Mouse (Mus musculus): ENCODE measurements at regions not wholly inside any gene's neighbourhood (a gene's known extent, or its start where the extent isn't known, plus 50 kb on each side); places are given as distances from the start of the nearest gene placed in this dataset.
A peak's percentile ranks its signal among the peaks of the same experiment; 100 is the strongest.

DNA sequence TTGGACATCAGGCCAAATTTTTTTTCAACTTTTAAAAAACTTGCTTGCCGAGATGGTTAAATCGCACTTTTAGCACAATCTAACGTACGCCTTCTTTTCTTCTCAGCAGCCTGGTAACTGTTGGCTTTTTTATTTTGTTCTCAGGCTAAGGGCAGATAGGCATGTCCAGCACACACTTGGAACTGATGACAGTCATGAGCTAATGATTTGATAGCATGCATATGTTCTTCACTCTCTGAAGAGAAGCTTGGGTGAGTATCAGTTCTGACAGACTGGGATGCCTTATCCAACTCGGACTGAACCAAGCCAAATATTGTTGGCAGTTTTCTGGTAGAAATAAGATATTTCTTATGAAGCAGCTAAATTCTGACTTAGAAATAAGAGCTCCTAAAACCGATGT, 145.9 kb downstream of the Ndfip2 start:
- no peak for DNase-seq

DNA sequence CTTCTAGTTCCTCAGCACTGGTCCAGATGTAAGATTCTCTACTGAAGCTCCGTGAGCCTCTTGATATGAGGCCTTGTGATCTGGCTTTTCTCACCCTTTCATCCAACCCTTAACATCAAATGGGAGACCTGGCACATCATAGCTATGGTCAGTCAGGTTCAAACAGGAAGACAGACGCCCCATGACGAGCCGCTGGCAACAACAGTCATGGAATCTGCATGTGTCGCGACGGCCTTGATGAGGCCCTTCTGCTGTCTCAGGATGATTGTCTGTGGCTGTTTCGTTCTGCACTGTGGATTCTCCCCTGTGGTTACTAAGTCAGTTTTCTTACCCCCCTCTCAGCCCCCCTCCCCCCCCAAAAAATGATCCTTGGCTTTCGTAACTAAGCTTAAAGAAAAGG, 144.9 kb downstream of the Ndfip2 start:
- DNase-seq = no peak

- no peak for DNase-seq
Observed at GRCm38 (mm10) chr14:105402556-105402955, 144.2 kb downstream of the Ndfip2 start.

GRCm38 (mm10) chr14:105397467-105397866, 139.1 kb downstream of the Ndfip2 start:
- peak; percentile 64 for DNase-seq

DNA sequence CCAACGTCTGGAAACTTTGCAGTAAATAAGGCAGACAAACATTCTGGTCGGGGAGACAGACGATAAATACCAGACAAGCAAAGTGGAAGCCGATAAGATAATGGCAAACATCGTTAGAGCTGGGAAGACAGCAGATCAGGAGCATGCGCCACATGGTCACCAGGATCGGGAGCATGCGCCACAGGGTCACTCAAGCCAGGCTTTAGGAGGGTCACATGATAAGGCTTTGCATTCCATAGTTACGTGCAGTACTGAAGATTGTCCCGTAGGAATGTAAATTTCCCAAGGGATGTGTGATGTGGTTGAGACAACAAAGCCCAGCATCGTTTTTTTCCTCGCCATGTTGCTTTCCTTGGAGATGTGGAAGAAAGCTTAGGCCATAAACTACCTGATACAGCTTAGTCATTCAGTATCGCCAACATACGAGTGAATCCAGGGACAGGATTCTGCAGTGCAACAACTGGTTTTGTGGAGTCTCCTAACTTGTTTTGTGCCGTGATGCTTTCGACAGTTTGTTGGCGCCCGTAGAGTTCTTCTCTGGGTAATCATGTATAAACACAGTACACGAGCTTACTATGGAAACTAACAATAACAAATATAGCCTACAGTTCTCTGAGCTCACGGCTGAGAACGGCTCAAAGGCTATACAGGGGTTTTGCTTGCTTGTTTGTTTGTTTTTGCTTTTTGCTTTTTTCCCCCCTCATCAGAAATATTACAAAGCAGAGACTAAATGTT, 133.9 kb downstream of the Ndfip2 start:
- DNase-seq = no peak

- DNase-seq = no peak
Observed at GRCm38 (mm10) chr14:105391430-105391829, 133.1 kb downstream of the Ndfip2 start.

GRCm38 (mm10) chr14:105385119-105385518, 126.7 kb downstream of the Ndfip2 start:
- no peak for DNase-seq

GRCm38 (mm10) chr14:105383382-105383781, 125.0 kb downstream of the Ndfip2 start:
- no peak for DNase-seq

DNA sequence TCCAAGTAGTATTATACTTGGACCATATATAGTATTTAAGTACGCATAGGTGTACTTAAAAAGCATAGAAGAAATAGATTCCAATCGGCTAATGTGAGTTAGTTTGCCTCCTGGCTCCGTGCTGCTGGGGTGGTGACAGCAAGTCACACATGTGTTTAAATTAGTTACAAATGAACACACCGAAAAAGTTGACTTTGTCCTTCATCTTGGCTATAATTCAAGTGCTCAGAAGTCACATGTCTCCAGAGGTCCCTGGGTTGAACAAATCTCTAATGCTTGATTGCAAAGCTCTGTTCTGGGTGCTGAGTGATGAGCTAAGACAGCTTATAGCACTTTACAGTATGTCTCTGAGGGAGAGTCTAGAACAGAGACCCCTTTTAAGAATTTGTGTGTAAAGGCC, 121.7 kb downstream of the Ndfip2 start:
- no peak for DNase-seq

GRCm38 (mm10) chr14:105377770-105378169, 119.4 kb downstream of the Ndfip2 start:
- no peak for DNase-seq

DNA sequence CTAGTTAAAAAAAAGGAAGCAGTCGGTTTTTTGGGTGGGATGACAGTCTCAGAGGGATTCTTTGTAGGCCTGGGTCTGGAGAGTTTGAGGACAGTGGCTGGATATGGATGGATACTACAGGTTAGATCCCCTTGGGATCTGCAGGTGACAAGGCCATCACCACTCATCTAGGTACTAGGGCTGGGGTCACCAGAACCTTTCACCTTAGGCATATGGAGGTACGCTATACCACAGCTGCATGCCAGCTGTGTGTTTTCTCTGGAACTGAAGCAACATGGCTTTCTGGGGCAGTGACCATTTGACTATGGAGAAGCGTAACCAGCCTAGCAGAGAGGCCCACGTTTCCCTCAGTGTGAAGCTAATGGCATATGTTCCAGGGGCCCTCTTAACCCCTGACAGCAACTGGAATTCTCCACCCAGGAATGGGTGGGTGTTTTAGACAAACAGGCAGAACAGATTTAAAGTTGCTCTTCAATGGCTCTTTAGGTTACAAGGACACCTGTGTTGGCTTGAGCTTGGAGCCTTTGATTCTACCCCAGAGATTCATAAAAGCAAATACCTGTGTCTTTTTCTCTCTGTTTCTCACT, 118.8 kb downstream of the Ndfip2 start:
- no peak for DNase-seq

DNA sequence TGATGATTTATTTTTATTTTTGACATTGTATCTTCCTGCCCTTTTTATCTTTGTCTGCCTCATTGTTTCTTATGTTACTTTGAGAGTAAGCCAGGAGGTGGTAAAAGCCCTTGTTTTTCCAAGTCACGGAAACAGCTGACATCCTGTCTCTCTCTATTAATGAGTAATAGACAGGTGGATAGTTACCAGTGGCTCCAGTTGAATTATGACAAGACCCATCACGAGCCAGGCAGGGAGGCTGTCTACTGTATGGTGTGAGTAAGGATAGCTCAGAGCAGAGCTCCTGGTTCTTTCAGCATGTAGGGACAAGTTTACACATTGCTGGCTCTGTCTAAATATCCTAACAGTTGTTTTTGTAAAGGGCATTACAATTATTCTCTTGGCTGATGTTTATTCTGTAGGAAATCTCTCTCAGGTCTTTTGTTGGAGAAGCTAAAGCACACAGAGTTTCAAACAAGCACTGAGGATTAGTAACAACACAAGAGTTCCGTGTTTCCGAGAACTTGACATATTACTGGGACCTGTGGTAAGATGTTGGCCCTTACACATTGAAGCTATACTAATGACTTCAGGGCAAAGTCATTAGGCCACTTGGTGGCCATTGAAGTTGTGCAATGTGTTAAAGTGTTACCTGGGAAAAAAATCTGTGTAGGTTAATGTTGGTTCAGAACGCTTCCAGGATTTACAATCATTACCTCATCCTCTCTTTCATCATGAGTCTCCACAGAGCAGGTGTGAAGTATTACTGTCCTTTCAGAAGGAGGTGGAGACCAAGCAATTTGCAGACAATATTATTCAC, 111.5 kb downstream of the Ndfip2 start:
- DNase-seq = no peak

DNA sequence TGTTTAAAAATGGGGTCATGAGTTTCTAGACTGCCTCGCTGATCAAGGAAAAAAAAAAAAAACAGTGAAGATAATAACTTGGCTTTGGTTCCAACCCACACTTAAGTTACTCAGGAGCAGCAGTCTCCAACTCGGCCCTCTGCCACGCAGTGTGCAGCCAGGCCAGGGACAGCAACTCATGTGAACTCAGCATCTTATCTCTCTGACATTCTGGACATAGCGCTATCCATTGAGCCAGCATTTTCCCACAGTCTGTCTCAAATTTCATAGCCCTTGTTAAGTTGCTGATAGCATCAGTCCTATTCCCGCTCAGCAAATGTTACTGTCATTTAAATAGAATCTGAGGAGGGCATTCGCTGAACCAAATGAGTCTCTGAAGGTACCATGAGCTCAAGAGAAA, 102.2 kb downstream of the Ndfip2 start:
- DNase-seq = peak; percentile 61

GRCm38 (mm10) chr14:105359829-105360228, 101.5 kb downstream of the Ndfip2 start:
- no peak for DNase-seq

Small RNAs in the stretch of these regions (microRNA-seq; reads per million reads assigned to microRNA genes)
- gene Gm22406 (0 reads per million in 2 experiments), gene Mir6390 (0 reads per million in 2 experiments)

Measured in adrenal gland, postnatal 25 days (tissue).